ENCODE assay signal across 8 mouse cellular contexts in the genomic region with DNA sequence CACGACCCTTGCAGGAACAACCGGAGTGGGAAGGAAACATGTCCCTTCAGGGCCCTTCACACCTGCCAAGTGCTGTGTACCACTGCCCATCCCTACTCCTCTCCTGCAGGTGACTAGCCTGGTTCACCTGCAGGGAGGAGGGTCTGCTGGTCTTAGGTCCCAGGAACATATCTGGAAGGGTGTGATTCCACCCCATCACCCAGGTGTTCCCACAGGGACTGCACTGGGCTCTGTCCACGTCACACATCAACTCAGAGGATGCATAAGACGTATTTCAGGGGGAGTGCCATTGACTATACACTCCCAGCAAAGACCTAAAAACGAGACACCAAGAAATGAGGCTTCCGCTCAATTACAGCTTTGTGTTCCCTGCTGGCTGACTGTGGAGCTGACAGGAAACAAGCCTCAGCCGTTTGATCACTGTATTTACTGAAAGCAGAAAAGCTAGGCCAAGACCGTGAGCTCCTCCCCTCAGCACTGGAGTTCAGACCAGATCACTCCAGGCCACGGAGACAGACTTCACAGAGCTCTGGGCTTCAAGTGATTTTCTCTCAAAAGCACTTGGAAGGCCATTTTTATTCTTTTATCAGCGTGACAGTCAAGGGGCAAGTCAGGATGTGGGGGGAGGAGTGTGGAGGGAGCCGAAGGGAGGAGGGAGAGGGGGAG.
DNase-seq lines count a peak whose midpoint lies in the region; ATAC-seq and TF ChIP-seq lines count a peak whose summit lies in the region.

No protein-coding gene starts in this region.

- DNase-seq in CD8-positive naive resting alpha-beta T cell, adult 2 months (ENCODE audit: low read depth in 2 of 2, low spot score in 2 of 2): peak; percentile 9 to 11
- peak; percentile 68 for DNase-seq in embryo, embryonic 10.5 days (ENCODE audit: low spot score)
- peak; percentile 69 to 71 for DNase-seq in heart, postnatal 10 days
- peak; percentile 92 for DNase-seq in kidney, postnatal 0 days (ENCODE audit: low spot score)
- DNase-seq in mesoderm, embryonic 11.5 days (ENCODE audit: low read depth, low spot score): peak; percentile 42
- DNase-seq in thymus, postnatal 36 days: peak; percentile 13 to 29
- DNase-seq in layer of hippocampus, adult 18-20 months (ENCODE audit: low spot score in 2 of 2): no peak

- no peak overlapping the region for H3K9ac ChIP-seq in kidney, postnatal 0 days (ENCODE audit: low read depth, low read length)

- peak; percentile 37; the same call in 1 of the 2 replicates for TF ChIP-seq CTCF in kidney, postnatal 0 days (IDR thresholded peaks at IDR 0.05; ENCODE audit: low read depth)

- peaks cover 12% of the 10 kb centered on the region; the same call in 1 of the 2 replicates for H3K36me3 ChIP-seq in kidney, postnatal 0 days (ENCODE audit: insufficient read depth, low read length)

- peak overlapping the region; percentile 8 for H3K4me2 ChIP-seq in kidney, postnatal 0 days (ENCODE audit: low read length)

- no peaks in the 10 kb centered on the region for H3K27me3 ChIP-seq in kidney, postnatal 0 days (ENCODE audit: insufficient read depth, low read length)

- H3K27ac ChIP-seq in kidney, postnatal 0 days: peak overlapping the region; percentile 84

- H3K4me1 ChIP-seq in kidney, postnatal 0 days (replicated peaks; ENCODE audit: insufficient read depth, low read length): peaks cover 25% of the 10 kb centered on the region; the same call in 1 of the 2 replicates

- WGBS in kidney, postnatal 0 days: 18% methylated on average over 11 of the region's 11 CpGs

- ATAC-seq in kidney, postnatal 0 days (replicated peaks; ENCODE audit: low FRiP score, low read depth): no peak; the same call in 1 of the 2 replicates
- ATAC-seq in monocyte, adult 5-6 weeks (replicated peaks; ENCODE audit: insufficient number of reproducible peaks, low FRiP score, low TSS enrichment, poor library complexity, severe bottlenecking): no peak

- intact Hi-C loops in heart, postnatal 10 days (cut with DNase I): no loop called here

- H3K4me3 ChIP-seq in kidney, postnatal 0 days (replicated peaks; ENCODE audit: low read depth, low read length): no peak overlapping the region

- H3K9me3 ChIP-seq in kidney, postnatal 0 days (replicated peaks; ENCODE audit: low read length): no peaks in the 10 kb centered on the region

Comparison
In these comparisons a context has a peak if more than half of its experiments do, and no peak if none do; other contexts are left out.
1. DNase-seq: peak in CD8-positive naive resting alpha-beta T cell, adult 2 months (2 of 2), embryo, embryonic 10.5 days (single experiment), heart, postnatal 10 days (2 of 2), kidney, postnatal 0 days (single experiment), mesoderm, embryonic 11.5 days (single experiment) and thymus, postnatal 36 days (2 of 2); none in layer of hippocampus, adult 18-20 months (0 of 2).